Mouse (Mus musculus): Measurements from ENCODE around the gene Rtl6. TPM values are rescaled to one million over a fixed set of nuclear protein-coding genes. Genes with fewer than 3 reads are reported as not detected.

Gene Rtl6
- polyA plus RNA-seq, 1 experiment from 2014 or later: 3.5 TPM

DNA sequence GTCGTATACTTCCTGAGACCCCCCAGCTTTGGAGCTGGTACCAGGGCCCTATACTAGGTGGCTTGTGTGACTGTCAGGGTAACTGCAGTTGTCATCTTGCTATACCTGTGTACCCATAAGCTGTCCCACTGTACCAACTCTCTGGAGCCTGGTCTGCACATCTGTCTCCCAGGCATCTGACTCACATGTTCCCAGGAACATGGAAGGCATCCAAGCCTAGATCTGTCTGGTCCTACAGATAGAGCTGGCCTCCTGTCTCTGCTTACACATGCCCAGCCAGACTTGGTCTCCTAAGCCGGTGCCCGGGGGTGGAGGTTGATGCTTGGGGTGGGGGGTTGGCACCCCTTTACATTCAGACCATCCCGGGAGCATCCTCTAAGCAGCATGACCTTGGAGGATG is 36.1 kb downstream of the Rtl6 start:
- Histone ChIP-seq H3K4me1 (replicated peaks; ENCODE audit: control insufficient read depth, insufficient read depth) (no peaks in the 10 kb centered on the region), H3K9ac (ENCODE audit: low read length) (no peak overlapping the region), H3K4me2 (replicated peaks; ENCODE audit: low read depth) (no peak overlapping the region), H3K27me3 (ENCODE audit: control insufficient read depth, insufficient read depth, low read length) (no peaks in the 10 kb centered on the region), H3K27ac (replicated peaks) (no peak overlapping the region), H3K36me3 (ENCODE audit: control insufficient read depth, insufficient read depth, low read length) (no peaks in the 10 kb centered on the region), H3K9me3 (ENCODE audit: control insufficient read depth, low read length) (no peaks in the 10 kb centered on the region), H3K4me3 (ENCODE audit: low read depth, low read length) (no peak overlapping the region)
- ATAC-seq (ENCODE audit: low FRiP score, low TSS enrichment): no peak
- no peak for DNase-seq (ENCODE audit: low spot score)
- 78% methylated on average over 4 of the region's 4 CpGs for WGBS
- TF ChIP-seq EP300 (optimal IDR thresholded peaks at IDR 0.05) (no peak), CTCF (IDR thresholded peaks at IDR 0.05; ENCODE audit: low read depth) (no peak)

- Histone ChIP-seq H3K4me1 (replicated peaks; ENCODE audit: control insufficient read depth, insufficient read depth) (no peaks in the 10 kb centered on the region), H3K27me3 (ENCODE audit: control insufficient read depth, insufficient read depth, low read length) (no peaks in the 10 kb centered on the region), H3K9ac (ENCODE audit: low read length) (no peak overlapping the region), H3K9me3 (ENCODE audit: control insufficient read depth, low read length) (no peaks in the 10 kb centered on the region), H3K4me3 (ENCODE audit: low read depth, low read length) (no peak overlapping the region), H3K36me3 (ENCODE audit: control insufficient read depth, insufficient read depth, low read length) (no peaks in the 10 kb centered on the region), H3K4me2 (replicated peaks; ENCODE audit: low read depth) (no peak overlapping the region), H3K27ac (replicated peaks) (no peak overlapping the region)
- ATAC-seq (ENCODE audit: low FRiP score, low TSS enrichment) (no peak), DNase-seq (ENCODE audit: low spot score) (no peak)
- TF ChIP-seq EP300 (optimal IDR thresholded peaks at IDR 0.05) (no peak), CTCF (IDR thresholded peaks at IDR 0.05; ENCODE audit: low read depth) (no peak)
- 60% methylated on average over 8 of the region's 8 CpGs for WGBS
Measured at GRCm38 (mm10) chr15:84518540-84518939, 39.1 kb downstream of the Rtl6 start.

DNA sequence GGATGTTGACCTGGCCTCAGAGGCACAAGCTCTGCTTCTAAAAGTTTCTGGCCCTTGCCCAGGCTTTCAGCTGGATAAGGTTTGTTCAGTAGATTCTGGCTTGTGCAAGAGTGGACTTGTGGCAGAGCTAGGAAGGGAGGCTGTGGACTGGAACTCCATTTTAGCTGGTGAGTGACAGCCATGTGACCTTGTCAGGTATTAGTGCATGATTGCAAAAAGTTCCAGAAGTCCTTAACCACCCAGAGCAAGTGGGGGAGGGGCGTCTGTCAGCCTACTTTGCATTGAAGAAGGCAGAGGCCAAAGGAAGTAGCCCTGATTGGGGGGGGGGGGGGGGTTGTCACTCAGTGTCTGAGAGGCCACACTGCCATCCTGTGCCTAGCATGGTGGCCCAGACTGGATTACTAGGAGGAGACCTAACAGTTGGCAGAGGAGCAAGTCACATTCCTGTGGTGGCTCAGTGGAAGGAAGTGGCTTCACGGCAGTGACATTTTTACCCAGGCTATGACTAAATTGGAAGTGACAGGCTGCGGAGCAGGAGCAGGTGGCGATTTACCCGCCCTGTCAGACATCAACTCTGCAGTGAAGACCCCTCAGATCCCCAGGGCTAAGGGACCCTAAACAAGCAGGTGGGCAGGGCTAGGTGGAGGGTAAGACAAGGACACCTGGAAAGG is 44.9 kb downstream of the Rtl6 start:
- Histone ChIP-seq H3K4me2 (replicated peaks; ENCODE audit: low read depth) (no peak overlapping the region), H3K9me3 (ENCODE audit: control insufficient read depth, low read length) (no peaks in the 10 kb centered on the region), H3K9ac (ENCODE audit: low read length) (no peak overlapping the region), H3K27ac (replicated peaks) (no peak overlapping the region), H3K27me3 (ENCODE audit: control insufficient read depth, insufficient read depth, low read length) (no peaks in the 10 kb centered on the region), H3K4me1 (replicated peaks; ENCODE audit: control insufficient read depth, insufficient read depth) (no peaks in the 10 kb centered on the region), H3K36me3 (ENCODE audit: control insufficient read depth, insufficient read depth, low read length) (no peaks in the 10 kb centered on the region), H3K4me3 (ENCODE audit: low read depth, low read length) (no peak overlapping the region)
- 56% methylated on average over 5 of the region's 5 CpGs for WGBS
- TF ChIP-seq EP300 (optimal IDR thresholded peaks at IDR 0.05): no peak
- no peak for TF ChIP-seq CTCF (IDR thresholded peaks at IDR 0.05; ENCODE audit: low read depth)
- DNase-seq (ENCODE audit: low spot score) (no peak), ATAC-seq (ENCODE audit: low FRiP score, low TSS enrichment) (no peak)

DNA sequence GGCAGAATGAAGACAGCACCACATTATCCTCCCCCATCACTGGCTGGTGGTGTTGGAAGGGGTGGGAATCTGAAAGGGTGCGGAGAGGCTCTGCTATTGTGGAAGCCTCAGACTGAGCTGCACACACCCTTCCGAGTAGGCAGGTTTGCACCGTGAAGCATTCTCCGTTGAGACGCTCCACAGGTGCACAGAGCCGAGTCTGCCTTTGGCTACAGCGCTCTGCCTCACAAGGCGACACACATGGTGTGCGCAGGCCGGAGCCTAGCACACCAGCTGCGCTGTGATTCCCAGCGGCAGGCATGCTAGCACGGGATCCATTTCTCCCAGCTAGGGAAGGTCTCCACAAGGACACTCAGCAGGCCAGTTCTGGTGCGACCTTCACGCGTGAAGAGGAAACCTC is 47.6 kb downstream of the Rtl6 start:
- Histone ChIP-seq H3K9ac (ENCODE audit: low read length) (no peak overlapping the region), H3K27ac (replicated peaks) (no peak overlapping the region), H3K27me3 (ENCODE audit: control insufficient read depth, insufficient read depth, low read length) (no peaks in the 10 kb centered on the region), H3K4me1 (replicated peaks; ENCODE audit: control insufficient read depth, insufficient read depth) (no peaks in the 10 kb centered on the region), H3K4me3 (ENCODE audit: low read depth, low read length) (no peak overlapping the region), H3K36me3 (ENCODE audit: control insufficient read depth, insufficient read depth, low read length) (no peaks in the 10 kb centered on the region), H3K4me2 (replicated peaks; ENCODE audit: low read depth) (no peak overlapping the region), H3K9me3 (ENCODE audit: control insufficient read depth, low read length) (no peaks in the 10 kb centered on the region)
- WGBS: 75% methylated on average over 16 of the region's 16 CpGs
- DNase-seq (ENCODE audit: low spot score) (no peak), ATAC-seq (ENCODE audit: low FRiP score, low TSS enrichment) (no peak)
- TF ChIP-seq EP300 (optimal IDR thresholded peaks at IDR 0.05) (no peak), CTCF (IDR thresholded peaks at IDR 0.05; ENCODE audit: low read depth) (no peak)

DNA sequence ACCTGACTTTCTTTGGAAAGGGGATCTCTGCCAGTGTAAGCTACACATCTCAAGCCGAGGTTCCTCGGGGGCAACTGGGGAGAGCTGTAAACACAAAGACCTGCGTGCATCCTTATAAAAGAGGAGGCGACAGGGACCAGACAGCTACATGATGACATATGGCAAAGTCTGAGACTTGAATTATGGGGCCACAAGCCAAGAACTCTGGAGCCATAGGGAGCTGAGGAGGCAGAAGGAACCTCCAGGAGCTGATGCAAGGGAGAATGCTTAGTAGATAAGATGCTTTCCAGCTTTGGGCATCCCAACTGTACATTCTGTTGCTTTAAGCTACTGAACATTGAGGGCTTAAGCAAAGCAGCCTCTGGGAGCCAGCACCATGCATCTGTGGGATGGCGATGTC is 48.5 kb downstream of the Rtl6 start:
- no peak for ATAC-seq (ENCODE audit: low FRiP score, low TSS enrichment)

GRCm38 (mm10) chr15:84506026-84506425 is 51.6 kb downstream of the Rtl6 start:
- no peak overlapping the region for H3K4me2 ChIP-seq (replicated peaks; ENCODE audit: low read depth)
- TF ChIP-seq EP300 (optimal IDR thresholded peaks at IDR 0.05): no peak
- TF ChIP-seq CTCF (IDR thresholded peaks at IDR 0.05; ENCODE audit: low read depth): no peak
- 84% methylated on average over 10 of the region's 10 CpGs for WGBS

More for the DNA sequence above, 48.5 kb downstream of the Rtl6 start:
- Histone ChIP-seq H3K9me3 (ENCODE audit: control insufficient read depth, low read length) (no peaks in the 10 kb centered on the region), H3K4me2 (replicated peaks; ENCODE audit: low read depth) (no peak overlapping the region), H3K4me3 (ENCODE audit: low read depth, low read length) (no peak overlapping the region), H3K27ac (replicated peaks) (no peak overlapping the region), H3K27me3 (ENCODE audit: control insufficient read depth, insufficient read depth, low read length) (no peaks in the 10 kb centered on the region), H3K9ac (ENCODE audit: low read length) (no peak overlapping the region), H3K4me1 (replicated peaks; ENCODE audit: control insufficient read depth, insufficient read depth) (no peaks in the 10 kb centered on the region), H3K36me3 (ENCODE audit: control insufficient read depth, insufficient read depth, low read length) (no peaks in the 10 kb centered on the region)
- no peak for TF ChIP-seq CTCF (IDR thresholded peaks at IDR 0.05; ENCODE audit: low read depth)
- TF ChIP-seq EP300 (optimal IDR thresholded peaks at IDR 0.05): no peak
- DNase-seq (ENCODE audit: low spot score): no peak
- WGBS: 65% methylated on average over 5 of the region's 5 CpGs

More at GRCm38 (mm10) chr15:84506026-84506425, 51.6 kb downstream of the Rtl6 start:
- Histone ChIP-seq H3K9ac (ENCODE audit: low read length) (no peak overlapping the region), H3K4me1 (replicated peaks; ENCODE audit: control insufficient read depth, insufficient read depth) (no peaks in the 10 kb centered on the region), H3K27ac (replicated peaks) (no peak overlapping the region), H3K36me3 (ENCODE audit: control insufficient read depth, insufficient read depth, low read length) (no peaks in the 10 kb centered on the region), H3K27me3 (ENCODE audit: control insufficient read depth, insufficient read depth, low read length) (no peaks in the 10 kb centered on the region), H3K4me3 (ENCODE audit: low read depth, low read length) (no peak overlapping the region), H3K9me3 (ENCODE audit: control insufficient read depth, low read length) (no peaks in the 10 kb centered on the region)
- ATAC-seq (ENCODE audit: low FRiP score, low TSS enrichment) (no peak), DNase-seq (ENCODE audit: low spot score) (no peak)

Measured in stomach, postnatal 0 days (tissue).